In the genomic region with DNA sequence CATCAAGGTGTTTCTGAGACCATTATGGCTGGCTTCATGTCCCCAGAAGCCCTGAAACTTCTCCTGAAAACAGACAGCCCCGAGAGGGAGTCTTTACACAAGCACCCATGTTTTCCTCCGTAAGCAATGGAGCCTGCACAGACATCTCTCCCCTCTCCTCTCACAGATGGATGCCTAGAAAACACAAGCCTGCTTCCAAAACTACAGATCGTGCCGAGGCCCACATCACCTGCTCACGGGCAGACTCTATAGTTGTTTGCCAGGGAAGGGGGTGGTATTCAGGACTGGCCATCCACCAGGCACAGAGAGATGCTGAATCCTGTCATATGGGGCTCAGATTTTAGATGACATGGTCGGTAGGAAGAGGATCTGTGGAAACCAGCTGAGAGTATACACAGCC, we compare ENCODE assay signal across 17 mouse cellular contexts.
DNase-seq lines count a peak whose midpoint lies in the region; ATAC-seq lines count a peak whose summit lies in the region.
"Had no signal": no experiment of that assay in that cellular context is flagged by ENCODE, and none has a peak within 500 bp of the region (broad histone marks: within the 10 kb centered on the region; RNA-seq: fewer than 3 reads in every experiment).

No protein-coding gene starts in this region.

- ATAC-seq in frontal cortex, adult (ENCODE audit: low TSS enrichment) = peak; percentile 63
- ATAC-seq: CD4-positive, CD25-positive, alpha-beta regulatory T cell, adult 4 months had no signal

- peak; percentile 63 to 65 for DNase-seq in cerebellum, postnatal 10 days
- no peak for DNase-seq in cerebellum, adult 8-10 months
- DNase-seq in frontal cortex, adult 2 months (ENCODE audit: extremely low spot score in 1 of 2, low spot score in 1 of 2) = no peak
- peak; percentile 13 for DNase-seq in right cerebral cortex, postnatal 25 days
- no peak for DNase-seq in right cerebral cortex, postnatal 14 days
- no peak for DNase-seq in left cerebral cortex, adult 18-20 months (ENCODE audit: low spot score in 2 of 2)
- no peak for DNase-seq in gastrocnemius, postnatal 14 days
- DNase-seq: adrenal gland, adult 8-10 months; adrenal gland, postnatal 36 days; B cell, adult 2 months; cerebellum, adult 11-12 months; cerebellum, adult 9-11 months; embryo, embryonic 11 days; gastrocnemius, postnatal 10 days; heart, adult 2 months had no signal

- intact Hi-C loops in gastrocnemius, postnatal 14 days (cut with DNase I; ENCODE audit: low total_unique reads) = no loop called here

Comparison
In these comparisons a context has a peak if more than half of its experiments do, and no peak if none do; other contexts are left out.
1. DNase-seq: peak in cerebellum, postnatal 10 days (2 of 2) and right cerebral cortex, postnatal 25 days (single experiment); none in cerebellum, adult 8-10 months (single experiment), frontal cortex, adult 2 months (0 of 2), right cerebral cortex, postnatal 14 days (single experiment), left cerebral cortex, adult 18-20 months (0 of 2) and gastrocnemius, postnatal 14 days (single experiment).